In the genomic region with DNA sequence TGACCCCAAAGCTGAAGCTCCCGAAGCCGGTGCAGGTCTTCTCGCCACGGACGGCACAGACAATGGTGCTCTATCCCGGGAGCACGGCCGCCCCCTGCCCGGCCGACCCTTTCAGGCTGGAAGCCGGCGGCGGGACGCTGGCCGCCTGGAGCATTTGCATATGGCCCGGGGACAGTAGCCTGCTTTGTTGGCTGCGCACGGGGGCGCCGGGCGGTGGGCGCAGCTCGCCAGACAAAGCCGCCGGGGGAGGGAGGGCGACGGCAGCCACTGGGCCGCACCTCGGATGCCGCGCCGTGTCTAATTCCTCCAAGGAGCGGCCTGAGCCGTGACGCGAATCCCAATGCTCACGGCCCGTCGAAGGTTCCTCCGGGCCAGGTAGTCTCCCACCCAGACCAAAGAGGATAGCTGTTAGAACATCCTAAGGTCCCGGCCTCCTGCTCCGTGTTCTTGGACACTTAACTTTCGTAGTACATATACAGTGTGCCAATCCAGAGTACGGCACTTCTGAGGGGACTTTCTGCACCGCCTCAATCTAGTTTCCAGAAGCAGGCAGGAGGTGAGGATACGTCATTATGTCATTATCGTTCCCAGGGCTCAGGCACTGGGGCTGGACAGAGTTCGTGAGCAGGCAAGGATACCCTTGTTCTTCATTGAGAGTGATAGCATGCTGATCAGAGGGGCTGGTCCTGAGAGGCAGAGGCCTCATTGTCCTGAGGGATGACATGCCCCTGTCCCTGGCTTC, we compare ENCODE assay signal across 9 mouse cellular contexts. TPM values are rescaled to one million over a fixed set of nuclear protein-coding genes. Genes with fewer than 3 reads are reported as not detected.
DNase-seq lines count a peak whose midpoint lies in the region; ATAC-seq and TF ChIP-seq lines count a peak whose summit lies in the region.
"Had no signal": no experiment of that assay in that cellular context is flagged by ENCODE, and none has a peak within 500 bp of the region (broad histone marks: within the 10 kb centered on the region; RNA-seq: fewer than 3 reads in every experiment).

No protein-coding gene starts in this region.

- H3K4me2 ChIP-seq in kidney, embryonic 15.5 days = peak overlapping the region; percentile 51
- H3K4me2 ChIP-seq in hindbrain, embryonic 11.5 days (replicated peaks; ENCODE audit: low read depth, low read length) = peak overlapping the region; percentile 28
- H3K4me2 ChIP-seq in midbrain, postnatal 0 days (ENCODE audit: low read depth, low read length, poor library complexity, severe bottlenecking) = peak overlapping the region; percentile 29
- H3K4me2 ChIP-seq: liver, embryonic 13.5 days had no signal

- peaks cover 7% of the 10 kb centered on the region for H3K4me1 ChIP-seq in kidney, embryonic 15.5 days
- peaks cover 35% of the 10 kb centered on the region for H3K4me1 ChIP-seq in hindbrain, embryonic 11.5 days (replicated peaks; ENCODE audit: control insufficient read depth, insufficient read depth, low read length)
- H3K4me1 ChIP-seq in midbrain, postnatal 0 days (ENCODE audit: insufficient read depth, low read length) = no peaks in the 10 kb centered on the region

- no peaks in the 10 kb centered on the region for H3K36me3 ChIP-seq in kidney, embryonic 15.5 days
- no peaks in the 10 kb centered on the region for H3K36me3 ChIP-seq in hindbrain, embryonic 11.5 days (ENCODE audit: control insufficient read depth, insufficient read depth, low read length)
- H3K36me3 ChIP-seq in midbrain, postnatal 0 days (ENCODE audit: insufficient read depth, low read length) = no peaks in the 10 kb centered on the region
- H3K36me3 ChIP-seq: liver, embryonic 13.5 days had no signal

- H3K4me3 ChIP-seq in kidney, embryonic 15.5 days (replicated peaks) = peak overlapping the region; percentile 31
- peak overlapping the region; percentile 12 for H3K4me3 ChIP-seq in hindbrain, embryonic 11.5 days (ENCODE audit: low read depth, low read length)
- H3K4me3 ChIP-seq in midbrain, postnatal 0 days (ENCODE audit: low read depth, low read length) = 0 out of 2 replicates have a peak overlapping the region, but pooled peaks have one; percentile 5
- H3K4me3 ChIP-seq: liver, embryonic 13.5 days had no signal

- 0 out of 2 replicates have a peak overlapping the region, but pooled peaks have one; percentile 0 for H3K9ac ChIP-seq in kidney, embryonic 15.5 days
- peak overlapping the region; percentile 40 for H3K9ac ChIP-seq in hindbrain, embryonic 11.5 days (ENCODE audit: low read depth, low read length)
- no peak overlapping the region; the same call in 1 of the 2 replicates for H3K9ac ChIP-seq in midbrain, postnatal 0 days (replicated peaks; ENCODE audit: low read length, poor library complexity, severe bottlenecking)
- H3K9ac ChIP-seq: liver, embryonic 13.5 days had no signal

- no peak for DNase-seq in kidney, postnatal 25 days
- DNase-seq in cerebellum, postnatal 14 days = peak; percentile 31 to 32
- peak; percentile 85 for DNase-seq in hindbrain, embryonic 11.5 days (ENCODE audit: low spot score)
- DNase-seq in midbrain, postnatal 0 days (ENCODE audit: low spot score) = peak; percentile 62
- no peak for DNase-seq in urinary bladder, postnatal 14 days (ENCODE audit: low spot score)
- no peak for DNase-seq in kidney, adult 8-10 months
- no peak for DNase-seq in thymus, adult 18-20 months
- DNase-seq: liver, embryonic 13.5 days had no signal

- H3K9me3 ChIP-seq in kidney, embryonic 15.5 days (replicated peaks) = no peaks in the 10 kb centered on the region
- H3K9me3 ChIP-seq in hindbrain, embryonic 11.5 days (ENCODE audit: control insufficient read depth, low read length) = no peaks in the 10 kb centered on the region
- H3K9me3 ChIP-seq in midbrain, postnatal 0 days (ENCODE audit: low read length) = no peaks in the 10 kb centered on the region
- H3K9me3 ChIP-seq: liver, embryonic 13.5 days had no signal

- no peak for ATAC-seq in kidney, embryonic 15.5 days (replicated peaks; ENCODE audit: low FRiP score)
- peak; percentile 69 for ATAC-seq in hindbrain, embryonic 11.5 days (ENCODE audit: low FRiP score)
- no peak for ATAC-seq in midbrain, postnatal 0 days (ENCODE audit: low FRiP score)

- TF ChIP-seq CTCF in midbrain, postnatal 0 days (IDR thresholded peaks at IDR 0.05) = no peak

- no peak overlapping the region for H3K27ac ChIP-seq in kidney, embryonic 15.5 days
- H3K27ac ChIP-seq in hindbrain, embryonic 11.5 days (ENCODE audit: low read depth, low read length) = peak overlapping the region; percentile 95
- peak overlapping the region; percentile 51 for H3K27ac ChIP-seq in midbrain, postnatal 0 days (ENCODE audit: low read depth, low read length)
- H3K27ac ChIP-seq: liver, embryonic 13.5 days had no signal

- WGBS in kidney, embryonic 15.5 days = 3% methylated on average over 48 of the region's 48 CpGs
- WGBS in hindbrain, embryonic 11.5 days = 1% methylated on average over 45 of the region's 48 CpGs
- 4% methylated on average over 46 of the region's 48 CpGs for WGBS in midbrain, postnatal 0 days

- H3K27me3 ChIP-seq in kidney, embryonic 15.5 days = peaks cover 98% of the 10 kb centered on the region
- H3K27me3 ChIP-seq in hindbrain, embryonic 11.5 days (ENCODE audit: control insufficient read depth, insufficient read depth, low read length) = peaks cover 24% of the 10 kb centered on the region
- H3K27me3 ChIP-seq in midbrain, postnatal 0 days (ENCODE audit: insufficient read depth, low read length) = peaks cover 24% of the 10 kb centered on the region

RNA-seq across cellular contexts. Expression of a gene that starts 13.3 kb away (rescaled TPM):
- 6.5 and 6.6 TPM in 2 replicates for polyA plus RNA-seq in kidney, embryonic 15.5 days (2015; fragmentation: Nextera tagmentation; extraction: Ambion mirVana)
- 0.13 and 0.25 TPM in 2 replicates for polyA plus RNA-seq in hindbrain, embryonic 11.5 days (2014; fragmentation: Nextera tagmentation; extraction: Ambion mirVana)
- 0.94 and 1.0 TPM in 2 replicates for total RNA-seq in midbrain, postnatal 0 days (2014; rRNA removed)
- 0.21 and 0.41 TPM in 2 replicates for polyA plus RNA-seq in midbrain, postnatal 0 days (2015; fragmentation: Nextera tagmentation; extraction: Ambion mirVana)

RNA-seq across cellular contexts. Expression of a gene that starts 45.8 kb away (rescaled TPM):
- 2.5 and 2.9 TPM in 2 replicates for polyA plus RNA-seq in kidney, embryonic 15.5 days (2015; fragmentation: Nextera tagmentation; extraction: Ambion mirVana)
- polyA plus RNA-seq in hindbrain, embryonic 11.5 days (2014; fragmentation: Nextera tagmentation; extraction: Ambion mirVana) = 0.20 and 0.49 TPM in 2 replicates
- not detected in 2 replicates for total RNA-seq in midbrain, postnatal 0 days (2014; rRNA removed)
- polyA plus RNA-seq in midbrain, postnatal 0 days (2015; fragmentation: Nextera tagmentation; extraction: Ambion mirVana) = 0.20 and 0.21 TPM in 2 replicates
- polyA plus RNA-seq: liver, embryonic 13.5 days had no signal

RNA-seq across cellular contexts. Expression of a gene that starts 55.6 kb away (rescaled TPM):
- 12.9 and 15.6 TPM in 2 replicates for polyA plus RNA-seq in kidney, embryonic 15.5 days (2015; fragmentation: Nextera tagmentation; extraction: Ambion mirVana)
- polyA plus RNA-seq in hindbrain, embryonic 11.5 days (2014; fragmentation: Nextera tagmentation; extraction: Ambion mirVana) = 8.1 and 8.6 TPM in 2 replicates
- 6.2 TPM in 1 of 2 replicates, not detected in the other for total RNA-seq in midbrain, postnatal 0 days (2014; rRNA removed)
- polyA plus RNA-seq in midbrain, postnatal 0 days (2015; fragmentation: Nextera tagmentation; extraction: Ambion mirVana) = 5.2 and 7.9 TPM in 2 replicates

RNA-seq across cellular contexts. Expression of a gene that starts 55.7 kb away (rescaled TPM):
- 587 and 599 TPM in 2 replicates for polyA plus RNA-seq in kidney, embryonic 15.5 days (2015; fragmentation: Nextera tagmentation; extraction: Ambion mirVana)
- 736 and 767 TPM in 2 replicates for polyA plus RNA-seq in hindbrain, embryonic 11.5 days (2014; fragmentation: Nextera tagmentation; extraction: Ambion mirVana)
- total RNA-seq in midbrain, postnatal 0 days (2014; rRNA removed) = 253 and 273 TPM in 2 replicates
- 372 and 391 TPM in 2 replicates for polyA plus RNA-seq in midbrain, postnatal 0 days (2015; fragmentation: Nextera tagmentation; extraction: Ambion mirVana)

Comparison
In these comparisons a context has a peak if more than half of its experiments do, and no peak if none do; other contexts are left out.
1. DNase-seq: peak in cerebellum, postnatal 14 days (2 of 2), hindbrain, embryonic 11.5 days (single experiment) and midbrain, postnatal 0 days (single experiment); none in kidney, postnatal 25 days (0 of 2), urinary bladder, postnatal 14 days (single experiment), kidney, adult 8-10 months (0 of 2) and thymus, adult 18-20 months (0 of 2).
2. Peak in every context shown above with its lines, with median percentiles within 50 percentile points of each other: H3K4me2 ChIP-seq and H3K4me3 ChIP-seq.